Mouse (Mus musculus) gastrocnemius, adult 2 months (tissue): Measurements from ENCODE around the gene Gimap8. TPM values are rescaled to one million over a fixed set of nuclear protein-coding genes. Genes with fewer than 3 reads are reported as not detected.
A peak's percentile ranks its signal among the peaks of the same experiment; 100 is the strongest.
"Not testable (repeated sequence)": the region's sequence is repeated elsewhere in the genome, so short reads cannot be mapped to it uniquely, and the experiment has no call there.

Source experiments
- DNase-seq: peaks from one replicate; pipeline ENCODE4 v3.0.0; 2022
- H3K27ac ChIP-seq: fragments of 200-600 bp; 2 replicates; pipeline ENCODE4 v1.8.1; 2022; ENCODE audit warnings: mild to moderate bottlenecking
- H3K4me3 ChIP-seq: fragments of 200-600 bp; 2 replicates; pipeline ENCODE4 v1.8.1; 2022; ENCODE audit warnings: mild to moderate bottlenecking, moderate library complexity
- CTCF ChIP-seq: fragments of 200-600 bp; IDR thresholded peaks from 2 replicates; pipeline ENCODE4 v1.8.1; 2022; ENCODE audit warnings: antibody characterized with exemption, mild to moderate bottlenecking, moderate library complexity
- intact Hi-C: fragments of 180-260 bp; cut with DNase I; formaldehyde crosslinking; loops from one replicate; pipeline ENCODE4 v1.15.1; 2025
- long read RNA-seq, 2 experiments: library from polyadenylated mRNA; stranded (forward); transcript quantifications; one replicate each; pipeline ENCODE4 v2.0.0; 2021
- total RNA-seq, 2 experiments: library from RNA; stranded (reverse); gene quantifications; 2 replicates each; pipeline ENCODE4 v1.2.3; 2021

Gimap8 gene
- 1 to 10 TPM; 2.4 to 3.2 TPM for total RNA-seq
- long read RNA-seq, experiment 1, partial matches to known transcripts: 0 of 2 reads
- long read RNA-seq, experiment 1, other reads (novel, unspliced or antisense): 0 of 2 reads
- long read RNA-seq, experiment 2: 0 reads

- intact Hi-C loops: no loop called here
- H3K4me3 ChIP-seq: peak within 1 kb of the TSS; percentile 65
- H3K27ac ChIP-seq: peak within 1 kb of the TSS; percentile 75
- peak; percentile 44 for DNase-seq
- peak; percentile 61 for TF ChIP-seq CTCF
These were observed at the start of gene Gimap8 for GRCm38 (mm10) chr6:48646995-48647394. Gimap8 (plus strand) TSS chr6:48647234.

DNA sequence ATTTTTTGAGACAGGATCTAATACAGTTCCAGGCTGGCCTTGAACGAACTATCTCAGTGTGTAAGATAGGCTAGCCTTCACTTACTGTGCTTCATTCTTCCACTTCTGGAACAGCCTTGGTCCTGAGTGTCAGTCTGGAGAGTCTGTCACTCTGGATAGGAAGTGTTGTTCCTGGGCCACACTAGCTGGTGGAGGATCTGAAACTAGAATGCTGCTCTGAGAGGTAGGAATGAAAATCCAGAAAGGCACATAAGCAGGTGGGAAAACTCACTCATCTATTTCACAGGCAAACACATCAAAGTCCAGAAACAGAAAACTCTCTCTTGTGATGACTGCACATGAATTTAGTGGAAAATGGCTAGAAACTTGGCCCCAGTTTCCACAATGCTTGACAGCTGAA, 46.4 kb upstream of the Gimap8 start:
- no peak for DNase-seq
- H3K27ac ChIP-seq: peak overlapping the region; percentile 96; the same call in 1 of the 2 replicates
- no peak overlapping the region for H3K4me3 ChIP-seq
- TF ChIP-seq CTCF: no peak
- intact Hi-C loops: no loop called here

- intact Hi-C loops: no loop called here
- Histone ChIP-seq H3K27ac (peak within 1 kb of the TSS; percentile 96), H3K4me3 (peak within 1 kb of the TSS; percentile 78)
- no peak for TF ChIP-seq CTCF
- DNase-seq: peak; percentile 99
These were observed 45.6 kb upstream of the Gimap8 start, which contains the start of gene Zfp775 for GRCm38 (mm10) chr6:48601271-48602079. Zfp775 (plus strand) TSS chr6:48602063.

DNA sequence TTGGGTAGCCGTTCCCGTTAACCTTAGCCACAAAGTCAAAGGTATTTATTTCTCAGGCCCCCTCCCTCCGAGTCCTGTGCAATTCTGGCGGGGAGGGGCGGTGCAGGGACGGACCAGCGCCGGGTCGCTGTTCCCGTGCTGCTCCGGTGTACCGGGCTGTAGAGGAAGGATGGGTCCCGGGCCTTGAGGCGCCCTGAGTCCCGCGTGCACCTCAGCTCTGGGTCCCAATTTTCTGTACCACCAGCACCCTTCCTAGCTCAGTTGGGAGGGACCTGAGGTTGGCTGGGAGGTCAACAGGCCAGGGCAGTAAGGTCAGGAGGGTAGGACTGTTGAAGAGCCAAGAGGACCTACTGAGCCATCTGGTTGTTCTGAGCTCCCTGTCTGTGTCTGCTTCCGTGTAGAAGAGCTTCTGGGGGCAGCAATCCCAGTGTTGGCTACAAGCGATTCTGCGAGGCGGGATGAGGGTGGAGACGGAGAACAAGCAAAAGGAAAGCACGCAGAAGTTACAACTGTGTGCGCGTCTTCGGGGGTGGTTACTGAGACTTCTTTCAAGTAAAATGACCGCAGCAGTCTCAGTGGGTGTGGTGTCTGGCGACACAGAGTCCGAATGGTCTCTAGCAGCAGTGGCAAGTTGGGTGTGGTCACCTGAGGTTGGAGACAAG, 44.8 kb upstream of the Gimap8 start:
- intact Hi-C loops: no loop called here
- peak; percentile 58 for DNase-seq
- no peak for TF ChIP-seq CTCF

GRCm38 (mm10) chr6:48608124-48608523, 38.9 kb upstream of the Gimap8 start:
- no peak for DNase-seq
- intact Hi-C loops: no loop called here
- Histone ChIP-seq H3K4me3 (no peak overlapping the region), H3K27ac (no peak overlapping the region)
- TF ChIP-seq CTCF: no peak

More for the DNA sequence above, 44.8 kb upstream of the Gimap8 start:
- peak overlapping the region; percentile 78 for H3K4me3 ChIP-seq
- peak overlapping the region; percentile 96 for H3K27ac ChIP-seq

- no peak for DNase-seq
- Histone ChIP-seq H3K4me3 (no peak overlapping the region), H3K27ac (no peak overlapping the region)
- intact Hi-C loops: no loop called here
- no peak for TF ChIP-seq CTCF
These were observed 37.5 kb upstream of the Gimap8 start for GRCm38 (mm10) chr6:48609512-48609911.

GRCm38 (mm10) chr6:48610657-48611056, 36.4 kb upstream of the Gimap8 start:
- intact Hi-C loops: no loop called here
- TF ChIP-seq CTCF: no peak
- Histone ChIP-seq H3K4me3 (no peak overlapping the region), H3K27ac (no peak overlapping the region)
- DNase-seq: no peak

- no peak for DNase-seq
- intact Hi-C loops: no loop called here
- Histone ChIP-seq H3K27ac (no peak overlapping the region), H3K4me3 (no peak overlapping the region)
- no peak for TF ChIP-seq CTCF
These were observed 33.6 kb upstream of the Gimap8 start for GRCm38 (mm10) chr6:48613464-48613863.

DNA sequence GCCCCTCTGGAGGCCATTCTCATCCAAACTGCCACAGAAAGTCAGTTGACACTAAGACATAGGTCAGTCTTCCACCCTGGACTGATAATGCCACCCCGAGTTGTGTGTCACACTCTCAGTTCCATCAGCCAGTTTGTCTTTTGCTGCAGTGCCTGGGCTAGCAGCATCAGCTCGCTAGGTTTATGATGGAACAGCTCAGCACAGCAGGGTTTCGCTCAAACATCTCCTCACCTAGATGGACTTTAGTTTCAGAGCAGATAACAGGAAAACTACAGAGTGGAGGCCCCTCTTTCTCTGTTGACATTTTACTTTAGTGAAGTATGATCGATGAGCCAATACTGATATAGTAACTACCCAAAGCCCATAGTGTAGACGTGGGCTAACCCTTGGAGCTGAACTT, 32.3 kb upstream of the Gimap8 start:
- intact Hi-C loops: no loop called here
- Histone ChIP-seq H3K27ac (no peak overlapping the region), H3K4me3 (no peak overlapping the region)
- DNase-seq: no peak
- no peak for TF ChIP-seq CTCF

DNA sequence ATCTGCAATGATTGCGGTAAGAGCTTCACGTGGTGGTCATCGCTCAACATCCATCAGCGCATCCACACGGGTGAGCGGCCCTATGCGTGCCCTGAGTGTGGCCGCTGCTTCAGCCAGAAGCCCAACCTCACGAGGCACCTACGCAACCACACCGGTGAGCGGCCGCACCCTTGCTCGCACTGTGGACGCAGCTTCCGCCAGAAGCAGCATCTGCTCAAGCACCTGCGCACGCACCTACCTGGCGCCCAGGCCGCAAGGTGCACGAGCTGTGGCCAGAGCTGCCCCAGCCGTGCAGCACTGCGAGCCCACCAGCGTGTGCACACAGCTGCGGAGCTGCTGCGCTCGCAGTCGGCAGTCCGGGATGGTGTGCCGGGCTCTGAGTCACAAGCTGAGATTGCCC, 27.0 kb upstream of the Gimap8 start:
- TF ChIP-seq CTCF: no peak
- H3K4me3 ChIP-seq: no peak overlapping the region
- intact Hi-C loops: no loop called here
- DNase-seq: no peak
- H3K27ac ChIP-seq: no peak overlapping the region

GRCm38 (mm10) chr6:48622186-48622843, 24.7 kb upstream of the Gimap8 start:
- H3K4me3 ChIP-seq, intact Hi-C loops, H3K27ac ChIP-seq, DNase-seq: not testable (repeated sequence)

- no peak for DNase-seq
- TF ChIP-seq CTCF: no peak
- H3K27ac ChIP-seq: no peak overlapping the region
- no peak overlapping the region for H3K4me3 ChIP-seq
- intact Hi-C loops: no loop called here
These were observed 23.6 kb upstream of the Gimap8 start for GRCm38 (mm10) chr6:48623460-48623859.

DNA sequence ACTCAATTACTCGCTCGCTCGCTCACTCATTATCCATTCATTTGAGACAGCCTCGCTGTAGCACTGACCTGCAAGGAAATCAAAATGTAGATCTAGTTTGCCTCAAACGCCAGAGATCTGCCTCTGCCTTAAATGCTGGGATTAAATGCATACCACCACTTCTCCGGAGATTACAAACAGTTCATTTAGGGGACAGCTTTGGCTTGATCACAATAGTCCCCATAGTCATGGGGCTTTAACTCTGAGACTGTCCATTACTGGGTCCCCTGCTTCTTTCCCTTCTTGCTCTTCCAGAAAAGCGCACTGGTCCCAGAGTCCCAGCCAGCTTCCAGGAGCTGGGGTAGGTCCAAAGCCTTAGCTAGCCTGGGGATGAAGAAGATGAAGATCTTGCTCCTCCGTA, 20.6 kb upstream of the Gimap8 start, which contains the start of gene AI854703:
Gene AI854703, plus strand, starts transcription at position 301 of the 400 bp plus-strand sequence.
- DNase-seq: no peak
- peak within 1 kb of the TSS; percentile 81 for H3K4me3 ChIP-seq
- intact Hi-C loops: no loop called here
- no peak for TF ChIP-seq CTCF
- peak within 1 kb of the TSS; percentile 70 for H3K27ac ChIP-seq
